Mouse (Mus musculus) gastrocnemius, adult 2 months (tissue): ENCODE measurements around the gene Rpl36a. TPM values are rescaled to one million over a fixed set of nuclear protein-coding genes. Genes with fewer than 3 reads are reported as not detected.
A peak's percentile ranks its signal among the peaks of the same experiment; 100 is the strongest.

ENCODE experiments used
- DNase-seq: peaks from one replicate; pipeline ENCODE4 v3.0.0; 2022
- H3K27ac ChIP-seq: fragments of 200-600 bp; 2 replicates; pipeline ENCODE4 v1.8.1; 2022; ENCODE audit warnings: mild to moderate bottlenecking
- H3K4me3 ChIP-seq: fragments of 200-600 bp; 2 replicates; pipeline ENCODE4 v1.8.1; 2022; ENCODE audit warnings: mild to moderate bottlenecking, moderate library complexity
- CTCF ChIP-seq: fragments of 200-600 bp; IDR thresholded peaks from 2 replicates; pipeline ENCODE4 v1.8.1; 2022; ENCODE audit warnings: antibody characterized with exemption, mild to moderate bottlenecking, moderate library complexity
- intact Hi-C: fragments of 180-260 bp; cut with DNase I; formaldehyde crosslinking; loops from one replicate; pipeline ENCODE4 v1.15.1; 2025
- total RNA-seq, 2 experiments: library from RNA; stranded (reverse); gene quantifications; 2 replicates each; pipeline ENCODE4 v1.2.3; 2021

Rpl36a gene
- total RNA-seq, 2 experiments from 2014 or later: 93.2 to 124 TPM

- Histone ChIP-seq H3K27ac (no peak overlapping the region), H3K4me3 (no peak overlapping the region)
- no peak for DNase-seq
- intact Hi-C loops: no loop called here
- TF ChIP-seq CTCF: no peak
These were observed 7.6 kb upstream of the Rpl36a start for GRCm38 (mm10) chrX:134577896-134578295.

GRCm38 (mm10) chrX:134580528-134581305 is 4.7 kb upstream of the Rpl36a start:
- intact Hi-C loops: loop anchor here (10.0 kb wide), 1 partner anchor 424 kb away; the partner anchor contains the start of gene Zmat1
- no peak for DNase-seq
- Histone ChIP-seq H3K4me3 (no peak overlapping the region), H3K27ac (no peak overlapping the region)
- no peak for TF ChIP-seq CTCF

- Histone ChIP-seq H3K4me3 (peak overlapping the region; percentile 30), H3K27ac (no peak overlapping the region)
- no peak for DNase-seq
- intact Hi-C loops: loop anchor here (10.0 kb wide), 1 partner anchor 423 kb away; the partner anchor contains the start of gene Zmat1
- TF ChIP-seq CTCF: no peak
These were observed 3.2 kb upstream of the Rpl36a start for GRCm38 (mm10) chrX:134582270-134582669.

GRCm38 (mm10) chrX:134582888-134583669 is 2.4 kb upstream of the Rpl36a start, which contains the start of gene Btk:
Btk (minus strand) TSS chrX:134583570.
- Histone ChIP-seq H3K4me3 (peak within 1 kb of the TSS; percentile 30), H3K27ac (no peak within 1 kb of the TSS)
- intact Hi-C loops: loop anchor here (10.0 kb wide), 1 partner anchor 422 kb away; the partner anchor contains the start of gene Zmat1
- no peak for DNase-seq
- TF ChIP-seq CTCF: no peak

- Histone ChIP-seq H3K27ac (peak overlapping the region; percentile 75; the same call in 1 of the 2 replicates), H3K4me3 (peak overlapping the region; percentile 80)
- no peak for TF ChIP-seq CTCF
- intact Hi-C loops: loop anchor here (5.0 to 10.0 kb wide), 2 partner anchors 44 to 418 kb away; partner anchors contain the start of genes Timm8a1 and Zmat1
- no peak for DNase-seq
These were observed 993 bp downstream of the Rpl36a start for GRCm38 (mm10) chrX:134586447-134586846.

GRCm38 (mm10) chrX:134588261-134588660 is 2.8 kb downstream of the Rpl36a start:
- no peak overlapping the region for H3K27ac ChIP-seq
- no peak for TF ChIP-seq CTCF
- intact Hi-C loops: loop anchor here (5.0 to 10.0 kb wide), 2 partner anchors 46 to 417 kb away; partner anchors contain the start of genes Timm8a1 and Zmat1
- H3K4me3 ChIP-seq: no peak overlapping the region
- no peak for DNase-seq

- DNase-seq: no peak
- intact Hi-C loops: loop anchor here (5.0 to 10.0 kb wide), 2 partner anchors 47 to 416 kb away; partner anchors contain the start of genes Timm8a1 and Zmat1
- H3K4me3 ChIP-seq: no peak overlapping the region
- no peak overlapping the region for H3K27ac ChIP-seq
- no peak for TF ChIP-seq CTCF
These were observed 3.5 kb downstream of the Rpl36a start for GRCm38 (mm10) chrX:134588997-134589396.

- no peak for TF ChIP-seq CTCF
- intact Hi-C loops: loop anchor here (5.0 to 10.0 kb wide), 2 partner anchors 48 to 415 kb away; partner anchors contain the start of genes Timm8a1 and Zmat1
- DNase-seq: no peak
- no peak overlapping the region for H3K27ac ChIP-seq
- H3K4me3 ChIP-seq: no peak overlapping the region
These were observed 4.4 kb downstream of the Rpl36a start for GRCm38 (mm10) chrX:134589836-134590235.

GRCm38 (mm10) chrX:134599922-134600565 is 14.6 kb downstream of the Rpl36a start:
- DNase-seq: no peak
- Histone ChIP-seq H3K27ac (peak overlapping the region; percentile 97), H3K4me3 (peak overlapping the region; percentile 75)
- intact Hi-C loops: loop anchor here (2.0 to 10.0 kb wide), 3 partner anchors 15 to 315 kb away; partner anchors contain the start of gene Rpl36a
- TF ChIP-seq CTCF: no peak

- DNase-seq: peak; percentile 91
- intact Hi-C loops: loop anchor here (2.0 to 10.0 kb wide), 3 partner anchors 16 to 314 kb away; partner anchors contain the start of gene Rpl36a
- TF ChIP-seq CTCF: no peak
- peak within 1 kb of the TSS; percentile 97 for H3K27ac ChIP-seq
- H3K4me3 ChIP-seq: peak within 1 kb of the TSS; percentile 75
These were observed 15.4 kb downstream of the Rpl36a start, which contains the start of the genes Gla and Hnrnph2 for GRCm38 (mm10) chrX:134600659-134601379. Gla (minus strand) TSS chrX:134601125. Hnrnph2 (plus strand) TSS chrX:134601179.

- intact Hi-C loops: loop anchor here (2.0 to 10.0 kb wide), 3 partner anchors 17 to 313 kb away; partner anchors contain the start of gene Rpl36a
- no peak for DNase-seq
- Histone ChIP-seq H3K27ac (peak overlapping the region; percentile 97), H3K4me3 (peak overlapping the region; percentile 75)
- no peak; the same call in 1 of the 2 replicates for TF ChIP-seq CTCF
These were observed 16.1 kb downstream of the Rpl36a start for GRCm38 (mm10) chrX:134601380-134602120.
